Mouse (Mus musculus): ENCODE results near the gene Hoxd4. TPM values are rescaled to one million over a fixed set of nuclear protein-coding genes. Genes with fewer than 3 reads are reported as not detected.

The Hoxd4 gene
- total RNA-seq, 2 experiments from 2014 or later, result not detected

DNA sequence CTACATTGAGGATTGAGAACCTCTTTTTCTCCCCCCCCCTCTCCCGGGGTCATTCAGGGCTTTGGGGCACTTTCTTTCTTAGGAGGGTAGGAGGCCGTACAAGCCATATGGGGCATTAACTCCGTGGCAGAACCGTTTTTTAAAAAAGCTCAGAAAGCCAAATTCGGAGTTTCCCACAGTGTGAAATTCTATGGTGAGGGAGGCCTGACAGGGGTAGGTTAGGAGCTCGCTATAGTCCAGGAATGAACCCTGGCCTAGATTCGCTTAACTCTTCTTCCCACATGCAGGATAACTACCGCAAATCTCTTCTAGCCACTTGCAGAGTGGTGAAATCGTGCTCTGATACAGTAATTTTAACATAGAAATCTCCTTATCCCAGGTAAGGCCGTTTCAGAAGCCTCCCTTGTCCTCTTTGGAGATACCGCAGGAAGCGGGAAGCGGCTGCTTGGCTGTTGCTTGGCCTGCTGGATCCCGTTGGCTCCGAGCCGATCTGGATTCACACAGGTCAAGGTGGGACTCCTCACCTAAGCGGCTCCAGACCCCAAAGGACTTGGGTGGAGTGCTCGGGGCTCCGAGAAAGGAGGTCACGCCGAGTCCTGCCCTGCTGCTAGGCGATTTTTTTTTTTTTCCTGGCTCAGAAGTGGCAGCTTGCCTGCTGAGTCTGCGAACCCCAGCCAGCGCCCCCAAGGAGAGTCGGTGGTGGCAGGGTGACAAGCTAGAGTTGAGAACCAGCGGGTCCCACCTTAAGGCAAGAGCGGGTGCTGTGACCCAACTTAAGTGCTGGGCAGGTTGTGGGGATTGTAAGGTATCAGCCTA lies 23.5 kb downstream of the Hoxd4 start:
- no peak for DNase-seq (ENCODE audit: low spot score in 2 of 2)
- intact Hi-C loops (cut with DNase I), result loop anchor here (10.0 kb wide), 1 partner anchor 1460 kb away; the partner anchor contains the start of gene Sp9

DNA sequence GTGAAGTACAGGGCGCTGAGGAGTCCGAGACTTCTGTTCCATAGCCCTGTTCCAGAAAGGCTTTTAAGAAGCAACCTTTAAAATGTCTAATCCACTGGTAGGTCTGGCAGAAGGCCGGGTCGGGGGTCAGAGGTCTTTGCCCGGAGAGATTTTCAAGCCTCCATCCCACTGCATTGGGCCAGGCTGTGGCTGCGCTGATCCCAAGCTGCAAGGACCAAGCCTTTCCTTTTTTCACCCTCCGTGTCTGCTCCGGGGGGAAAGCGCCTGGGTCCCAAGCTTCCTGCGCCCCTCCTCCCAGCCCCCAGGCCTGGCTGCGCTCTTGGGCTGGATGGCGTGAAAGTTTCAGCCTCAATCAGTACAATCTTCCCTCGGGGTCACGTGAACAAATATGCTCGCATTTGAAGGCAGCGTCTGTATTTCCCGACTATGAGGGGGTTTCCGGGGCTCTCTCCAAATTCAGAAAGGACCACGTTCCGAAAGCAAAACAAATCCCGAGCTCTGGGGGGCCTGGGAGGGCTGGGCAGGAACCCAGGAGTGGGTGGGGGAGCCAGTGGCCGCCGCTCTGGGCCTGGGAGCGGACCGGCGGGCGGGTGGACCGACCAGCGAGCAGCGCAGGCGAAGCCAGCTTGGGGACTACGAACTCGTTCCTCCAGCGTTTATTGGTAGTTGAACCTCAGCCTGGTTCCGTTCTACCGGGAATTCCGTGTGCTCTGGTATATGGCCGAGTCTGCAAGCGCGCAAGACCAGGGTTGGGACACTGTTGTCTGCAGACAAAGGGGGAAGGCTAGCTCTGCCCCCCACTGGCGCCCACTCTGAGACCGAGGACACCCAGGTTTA lies 24.3 kb downstream of the Hoxd4 start:
- DNase-seq (ENCODE audit: low spot score in 2 of 2), result no peak
- intact Hi-C loops (cut with DNase I), result loop anchor here (10.0 kb wide), 1 partner anchor 1461 kb away; the partner anchor contains the start of gene Sp9

DNA sequence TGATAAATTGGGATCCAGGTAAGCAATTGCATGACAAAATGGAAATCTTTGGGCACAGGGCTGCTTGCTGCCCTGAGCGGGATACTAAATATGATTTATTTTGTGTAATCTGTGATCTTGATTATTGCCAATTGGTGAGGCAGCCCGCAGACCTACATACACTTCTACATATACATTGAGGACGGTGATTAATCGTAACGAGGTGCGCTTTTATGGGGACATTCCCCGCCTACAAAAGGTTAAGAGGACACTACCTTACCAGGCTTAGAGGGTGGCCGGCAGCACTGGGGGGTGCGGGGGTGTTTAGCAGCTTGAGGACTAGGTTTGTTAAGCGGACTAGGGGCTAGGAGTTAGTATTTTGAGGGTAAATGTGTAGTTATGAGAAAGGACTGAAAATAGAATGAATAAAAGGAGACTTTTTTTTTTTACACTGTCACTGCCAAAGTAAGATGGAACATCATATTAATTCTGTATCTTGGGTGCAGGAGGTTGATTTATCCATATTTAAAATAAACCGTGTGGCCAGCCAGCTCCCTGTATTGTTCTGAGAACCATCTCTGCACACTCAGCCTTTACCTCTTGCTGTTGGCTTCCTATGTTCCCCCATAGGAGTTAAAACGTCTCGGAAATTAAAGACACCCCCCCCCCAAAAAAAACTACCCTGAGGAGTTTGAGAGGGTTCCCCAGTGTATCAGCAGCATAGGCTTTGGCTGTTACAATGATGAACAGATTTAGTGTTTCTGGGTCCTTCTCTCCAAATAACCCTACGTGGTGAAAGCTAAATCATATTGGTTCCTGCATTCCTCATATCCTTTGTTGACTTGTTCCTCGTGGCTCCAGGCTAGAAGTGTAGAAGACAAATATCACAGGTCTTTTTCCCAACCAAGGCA lies 25.2 kb downstream of the Hoxd4 start:
- intact Hi-C loops (cut with DNase I), result loop anchor here (10.0 kb wide), 1 partner anchor 1462 kb away; the partner anchor contains the start of gene Sp9
- no peak for DNase-seq (ENCODE audit: low spot score in 2 of 2)

DNA sequence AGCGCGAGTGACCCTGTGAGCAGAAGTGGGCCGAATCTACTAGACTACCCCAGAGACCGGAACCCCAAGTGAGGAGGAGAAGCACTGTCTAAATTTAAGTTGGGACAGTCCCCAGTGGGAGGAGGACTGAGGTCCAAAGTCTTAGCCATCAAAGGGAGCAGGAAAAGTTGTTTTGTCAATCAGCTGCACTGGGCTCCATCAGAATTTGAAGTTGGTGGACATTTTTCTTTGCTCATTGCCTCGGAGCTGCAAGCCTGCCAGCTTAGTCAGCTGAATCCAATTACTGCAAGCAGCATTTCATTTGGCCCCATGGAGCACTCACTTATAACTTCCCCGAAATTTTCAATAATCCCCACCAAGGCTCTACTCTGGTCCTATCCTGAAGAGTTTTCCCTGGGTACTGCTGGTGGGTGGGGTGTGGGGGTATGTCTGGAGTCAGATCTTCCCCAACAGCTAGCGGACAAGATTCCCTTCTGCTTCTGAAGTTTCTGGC lies 25.9 kb downstream of the Hoxd4 start:
- DNase-seq (ENCODE audit: low spot score in 2 of 2), result no peak
- intact Hi-C loops (cut with DNase I), result loop anchor here (10.0 kb wide), 1 partner anchor 1463 kb away; the partner anchor contains the start of gene Sp9

DNA sequence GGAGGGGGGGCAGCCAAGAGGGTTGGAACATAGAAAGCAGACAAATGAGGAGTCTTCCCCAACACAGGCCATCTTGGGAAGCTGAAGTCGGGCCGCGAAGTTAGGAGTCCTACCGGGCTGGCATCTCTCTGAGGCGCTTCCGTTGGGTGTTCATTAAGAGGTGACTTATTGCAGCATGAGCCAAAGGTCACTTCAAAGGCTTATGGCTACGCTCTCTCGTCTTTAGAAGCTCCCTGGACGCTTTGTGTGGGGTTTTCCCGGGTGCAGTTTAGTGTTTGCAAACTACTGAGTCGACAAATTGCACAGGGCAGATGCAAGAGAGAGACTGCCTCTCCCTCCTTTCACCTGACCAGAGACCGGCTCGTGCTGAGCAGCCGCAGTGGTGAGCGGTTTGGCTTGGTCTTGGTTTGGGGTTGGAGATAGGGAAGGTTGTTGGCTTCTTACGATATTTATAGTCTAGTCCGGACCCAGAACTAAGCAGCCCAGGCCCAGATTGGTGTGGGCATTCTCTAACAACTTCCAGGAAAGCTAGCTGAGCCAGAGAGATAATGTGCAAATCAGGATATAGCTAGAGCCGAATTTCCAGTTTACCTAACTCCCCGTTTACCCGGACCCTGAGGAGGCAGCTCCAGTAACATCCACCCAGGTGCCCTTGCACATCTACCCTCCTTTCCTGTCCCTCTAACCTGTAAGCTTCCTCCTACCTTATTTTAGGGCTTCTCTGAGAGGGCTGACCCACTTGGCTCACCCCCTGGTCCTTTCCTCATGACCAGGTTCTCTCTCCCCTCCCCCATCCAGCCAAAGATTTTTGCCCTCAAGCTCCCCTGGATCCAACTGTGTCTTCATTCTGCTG lies 27.1 kb downstream of the Hoxd4 start:
- DNase-seq (ENCODE audit: low spot score in 2 of 2), result no peak
- intact Hi-C loops (cut with DNase I), result loop anchor here (10.0 kb wide), 1 partner anchor 1464 kb away; the partner anchor contains the start of gene Sp9

DNA sequence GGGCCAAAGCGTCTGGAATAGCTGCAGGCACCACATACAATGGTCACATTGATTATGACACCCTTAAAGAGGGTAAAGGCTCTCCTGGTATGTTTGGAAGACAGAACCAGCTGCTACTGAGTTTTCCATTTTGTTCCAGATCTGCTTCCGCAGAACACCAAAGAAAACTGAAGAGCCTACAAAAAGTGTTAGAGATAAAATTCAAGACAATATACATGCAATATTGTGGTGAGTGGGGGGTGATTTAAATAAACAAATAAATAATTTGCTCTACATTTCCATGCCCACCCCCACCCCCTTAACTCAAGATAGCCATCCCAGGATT lies 27.7 kb downstream of the Hoxd4 start:
- no peak for DNase-seq (ENCODE audit: low spot score in 2 of 2)
- intact Hi-C loops (cut with DNase I), result loop anchor here (10.0 kb wide), 1 partner anchor 1465 kb away; the partner anchor contains the start of gene Sp9

DNA sequence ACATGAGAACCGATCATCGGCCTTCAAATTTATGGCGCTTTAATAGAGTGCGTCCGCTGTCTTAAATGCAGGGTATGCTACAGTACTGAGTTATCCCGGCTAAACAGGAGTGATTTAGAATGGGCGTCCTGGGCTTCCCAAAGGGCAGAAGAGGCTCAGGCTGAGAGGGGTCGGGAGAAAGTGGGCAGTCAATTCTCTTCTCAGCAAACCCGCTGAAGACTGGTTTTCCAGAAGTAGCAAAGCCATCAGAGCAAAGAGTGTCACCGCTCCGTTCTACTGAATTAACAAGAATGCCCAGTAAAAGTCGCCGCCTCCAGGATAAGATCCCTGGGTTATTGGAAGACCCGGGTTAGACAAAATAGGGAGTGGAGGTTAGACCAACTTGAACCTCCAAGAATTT lies 28.1 kb downstream of the Hoxd4 start:
- intact Hi-C loops (cut with DNase I), result loop anchor here (10.0 kb wide), 2 partner anchors 685 to 1465 kb away; partner anchors contain the start of gene Sp9
- no peak for DNase-seq (ENCODE audit: low spot score in 2 of 2)

DNA sequence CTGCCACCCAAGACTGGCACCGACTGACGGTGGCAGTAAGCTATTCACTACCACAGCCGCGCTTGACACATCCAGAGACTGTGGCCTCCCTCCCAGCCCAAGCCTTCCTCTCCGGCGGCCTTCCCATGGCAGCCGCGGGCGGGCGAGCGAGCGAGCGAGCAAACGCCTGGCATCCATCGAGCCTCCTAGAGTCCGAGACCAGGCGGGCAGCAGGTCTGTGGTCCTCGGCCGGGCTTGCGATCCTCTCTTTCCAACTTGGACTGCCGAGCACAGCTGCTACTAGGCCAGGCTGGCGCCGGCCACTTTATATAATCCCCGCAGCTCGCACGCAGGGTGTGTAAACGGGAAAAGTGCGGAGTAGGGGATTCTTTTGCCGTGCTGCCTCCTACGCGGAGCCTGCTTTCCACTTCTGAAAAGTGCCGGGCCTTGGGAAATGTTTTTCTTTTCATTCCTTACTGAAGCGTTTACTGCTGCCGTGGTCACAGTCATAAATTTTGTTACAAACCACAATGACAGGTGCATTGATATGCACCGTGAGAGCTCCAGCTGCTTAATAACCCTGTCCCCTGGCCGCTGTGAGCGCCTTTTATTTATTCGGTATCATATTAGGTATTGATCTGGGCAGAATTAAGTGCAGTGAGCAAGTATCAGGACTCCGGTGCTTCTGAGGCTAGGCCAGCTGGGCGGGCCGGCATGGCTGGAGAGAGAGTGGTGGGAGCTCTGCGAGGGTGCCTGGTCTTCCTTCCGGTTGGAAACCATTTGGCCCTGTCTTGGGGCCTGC lies 28.8 kb downstream of the Hoxd4 start:
- intact Hi-C loops (cut with DNase I), result loop anchor here (10.0 kb wide), 1 partner anchor 684 kb away; no protein-coding TSS in a partner anchor
- no peak for DNase-seq (ENCODE audit: low spot score in 2 of 2)

DNA sequence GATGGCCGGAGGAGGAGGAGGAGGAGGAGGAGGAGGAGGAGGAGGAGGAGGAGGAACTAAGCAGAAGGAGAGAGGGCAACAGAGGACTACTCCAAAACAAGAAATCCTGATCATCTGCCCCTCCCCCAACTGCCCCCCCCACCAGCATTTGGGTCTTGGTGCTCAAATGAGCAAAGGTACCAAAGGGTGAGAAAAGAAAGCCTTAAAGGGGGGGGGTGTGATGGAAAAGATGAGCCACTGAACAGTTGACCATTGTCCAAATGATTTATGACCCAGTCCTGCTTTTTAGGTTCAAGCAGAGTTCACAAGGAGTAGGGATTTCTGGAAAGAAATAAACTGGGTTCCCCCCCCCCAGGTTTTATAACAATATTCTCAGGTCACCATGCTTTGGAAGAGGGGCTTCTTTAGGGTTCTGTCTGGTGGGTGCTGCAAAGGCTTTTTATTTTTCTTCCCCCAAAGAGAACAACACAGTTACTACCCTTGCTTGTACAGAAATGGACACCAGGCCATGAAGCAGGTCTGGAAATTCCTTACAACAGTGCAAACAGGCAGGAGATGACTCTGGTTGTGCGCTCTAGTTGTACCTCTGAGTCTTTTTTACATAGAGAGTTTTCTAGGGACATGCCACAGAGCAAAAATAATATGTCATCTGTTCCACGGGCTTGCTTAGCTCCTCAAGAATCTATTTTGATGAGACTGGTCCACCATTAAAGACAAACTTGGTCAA lies 29.7 kb downstream of the Hoxd4 start:
- intact Hi-C loops (cut with DNase I), result loop anchor here (10.0 kb wide), 1 partner anchor 683 kb away; no protein-coding TSS in a partner anchor
- DNase-seq (ENCODE audit: low spot score in 2 of 2), result no peak

DNA sequence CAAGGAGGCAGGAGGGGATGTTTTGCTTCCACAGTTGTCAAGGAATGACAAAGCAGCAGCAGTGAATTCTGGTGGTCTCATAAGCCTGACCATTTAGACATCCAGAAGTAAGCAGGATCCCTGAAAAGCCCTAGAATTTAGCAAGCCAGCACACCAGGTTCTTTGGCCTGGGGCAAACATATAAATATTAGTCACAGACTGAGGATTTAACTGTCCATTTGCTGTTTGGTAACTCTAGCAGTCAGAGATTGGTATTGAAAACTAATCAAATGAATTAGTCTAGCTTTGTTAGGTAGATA lies 30.2 kb downstream of the Hoxd4 start:
- intact Hi-C loops (cut with DNase I), result loop anchor here (10.0 kb wide), 1 partner anchor 683 kb away; no protein-coding TSS in a partner anchor

DNA sequence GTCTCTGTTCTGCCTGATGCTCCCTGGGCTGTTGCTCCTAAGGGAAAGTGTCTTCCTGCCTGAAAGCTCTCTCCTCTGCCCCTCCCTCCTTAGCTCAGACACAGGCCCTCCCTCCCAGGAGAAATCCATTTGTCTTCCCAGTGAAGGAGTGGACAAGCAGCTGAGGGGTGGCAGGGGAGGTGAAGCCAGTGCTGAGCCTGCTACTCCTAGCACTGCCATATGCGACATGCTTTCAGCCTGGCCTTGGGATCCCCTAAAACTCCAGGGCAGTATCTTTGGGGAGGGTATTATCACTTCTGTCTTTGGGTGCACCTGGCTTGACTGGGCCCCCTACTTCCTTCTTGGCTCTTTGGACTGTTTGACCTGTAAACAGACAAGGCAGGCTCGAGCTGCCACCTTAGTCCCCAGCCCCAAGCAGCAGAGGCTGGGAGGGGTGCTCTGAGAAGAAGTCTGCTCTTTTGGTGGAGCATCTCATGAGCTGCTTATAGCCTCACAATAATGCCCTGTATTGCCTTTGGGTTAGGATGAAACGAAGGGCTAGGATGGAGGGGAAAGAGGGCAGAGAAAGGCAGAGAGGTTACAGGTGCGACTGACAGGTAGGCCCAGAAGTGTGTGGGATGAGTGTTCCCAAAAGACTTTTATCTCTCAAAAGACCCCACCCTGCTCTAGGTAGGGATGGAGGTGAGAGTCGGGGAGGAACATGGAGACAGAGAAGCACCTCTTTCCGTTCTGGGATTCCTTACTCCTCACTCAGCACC lies 34.0 kb downstream of the Hoxd4 start:
- no peak for DNase-seq (ENCODE audit: low spot score in 2 of 2)
- intact Hi-C loops (cut with DNase I), result loop anchor here (5.0 to 10.0 kb wide), 2 partner anchors 93 to 679 kb away; no protein-coding TSS in a partner anchor

More for the DNA sequence above, 30.2 kb downstream of the Hoxd4 start:
- DNase-seq (ENCODE audit: low spot score in 2 of 2), result no peak

DNA sequence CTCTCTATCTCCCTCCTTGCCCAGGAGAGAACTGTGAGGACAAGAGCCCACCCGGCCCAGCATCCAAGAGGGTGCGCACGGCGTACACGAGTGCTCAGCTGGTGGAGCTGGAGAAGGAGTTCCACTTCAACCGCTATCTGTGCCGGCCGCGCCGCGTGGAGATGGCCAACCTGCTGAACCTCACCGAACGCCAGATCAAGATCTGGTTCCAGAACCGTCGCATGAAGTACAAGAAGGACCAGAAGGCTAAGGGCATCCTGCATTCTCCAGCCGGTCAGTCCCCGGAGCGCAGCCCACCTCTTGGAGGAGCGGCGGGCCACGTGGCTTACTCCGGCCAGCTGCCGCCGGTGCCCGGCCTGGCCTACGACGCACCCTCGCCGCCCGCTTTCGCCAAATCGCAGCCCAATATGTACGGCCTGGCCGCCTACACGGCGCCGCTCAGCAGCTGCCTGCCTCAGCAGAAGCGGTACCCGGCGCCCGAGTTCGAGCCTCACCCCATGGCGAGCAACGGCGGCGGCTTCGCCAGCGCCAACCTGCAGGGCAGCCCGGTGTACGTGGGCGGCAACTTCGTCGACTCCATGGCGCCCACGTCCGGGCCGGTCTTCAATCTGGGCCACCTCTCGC lies 34.7 kb downstream of the Hoxd4 start:
- intact Hi-C loops (cut with DNase I), result loop anchor here (5.0 to 10.0 kb wide), 2 partner anchors 94 to 678 kb away; no protein-coding TSS in a partner anchor
- no peak for DNase-seq (ENCODE audit: low spot score in 2 of 2)

DNA sequence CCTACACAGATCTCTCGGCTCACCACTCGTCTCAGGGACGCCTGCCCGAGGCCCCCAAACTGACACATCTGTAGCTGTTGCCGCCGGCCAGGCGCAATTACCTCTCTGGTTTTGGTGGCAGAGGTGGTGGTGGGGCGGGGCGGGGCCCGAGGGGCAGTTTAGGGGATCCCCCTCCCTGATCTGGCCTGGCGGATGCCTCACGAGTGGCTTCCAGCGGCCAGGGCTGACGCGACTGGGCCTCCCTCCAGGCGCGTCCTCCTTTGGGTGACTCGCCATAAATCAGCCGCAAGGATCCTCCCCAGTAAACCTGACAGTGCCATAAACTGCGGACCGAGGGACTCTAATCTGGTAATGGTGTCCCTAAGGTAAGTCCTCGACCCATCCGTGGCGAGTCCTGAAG lies 35.3 kb downstream of the Hoxd4 start:
- DNase-seq (ENCODE audit: low spot score in 2 of 2), result no peak
- intact Hi-C loops (cut with DNase I), result loop anchor here (5.0 to 10.0 kb wide), 2 partner anchors 95 to 678 kb away; no protein-coding TSS in a partner anchor

DNA sequence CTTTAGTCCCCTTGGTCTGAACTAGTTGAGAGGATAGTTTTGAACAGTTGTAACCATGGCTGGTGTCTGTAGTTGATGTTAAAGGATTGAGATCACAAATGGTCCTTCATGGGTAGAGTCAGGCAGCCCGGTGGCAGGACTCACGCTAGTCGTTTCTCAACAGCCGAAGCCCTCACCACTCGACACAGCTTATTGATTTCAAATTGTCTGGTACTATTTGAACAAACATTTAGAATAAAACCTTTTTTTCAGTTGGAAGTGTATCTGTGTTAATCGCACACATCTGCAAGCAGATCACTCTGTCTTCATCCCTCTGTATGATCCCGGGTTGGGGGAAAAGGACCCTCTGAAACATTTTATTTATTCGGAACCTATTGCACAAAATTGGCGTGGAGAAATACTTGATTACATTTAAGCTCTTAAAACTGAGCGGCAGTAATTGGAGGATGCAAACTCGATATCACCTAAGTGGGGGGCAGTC lies 36.0 kb downstream of the Hoxd4 start:
- intact Hi-C loops (cut with DNase I), result loop anchor here (5.0 to 10.0 kb wide), 2 partner anchors 95 to 677 kb away; no protein-coding TSS in a partner anchor
- no peak for DNase-seq (ENCODE audit: low spot score in 2 of 2)

DNA sequence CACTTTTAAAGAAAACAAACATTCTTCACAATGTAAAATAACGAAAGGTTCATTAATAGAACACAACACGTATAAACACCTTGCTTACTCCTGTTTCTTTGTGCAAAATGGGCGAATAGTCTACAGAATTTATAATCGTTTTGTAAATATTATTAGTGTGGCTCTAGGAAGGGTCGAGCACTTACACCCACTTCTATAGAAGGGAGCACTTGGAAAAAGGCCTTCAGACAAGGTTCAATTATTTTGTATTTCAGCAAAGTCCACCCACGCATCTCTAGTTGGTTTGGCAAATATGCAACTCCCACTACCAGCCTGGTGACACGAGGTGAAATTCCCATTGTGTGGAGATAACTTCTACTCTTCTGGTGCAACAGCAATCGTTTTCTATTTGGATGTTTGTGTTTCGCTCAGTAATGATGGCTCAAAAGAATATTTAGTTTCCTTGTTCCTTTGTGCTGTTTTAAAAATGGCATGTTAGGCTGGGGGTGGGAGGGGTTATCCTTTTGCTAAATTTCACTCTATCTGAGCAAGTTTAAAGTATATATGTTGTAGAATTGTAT lies 36.8 kb downstream of the Hoxd4 start:
- intact Hi-C loops (cut with DNase I), result loop anchor here (5.0 to 10.0 kb wide), 2 partner anchors 96 to 676 kb away; no protein-coding TSS in a partner anchor
- no peak for DNase-seq (ENCODE audit: low spot score in 2 of 2)
